Mouse (Mus musculus) kidney, postnatal 14 days (tissue): Measurements from ENCODE around the gene Vmn2r87.
A peak's percentile ranks its signal among the peaks of the same experiment; 100 is the strongest.
"Not testable (repeated sequence)": the region's sequence is repeated elsewhere in the genome, so short reads cannot be mapped to it uniquely, and the experiment has no call there.

Experiments used
- DNase-seq: peaks from one replicate; pipeline ENCODE4 v3.0.0; 2022; ENCODE audit warnings: mixed read lengths

Vmn2r87 gene

GRCm38 (mm10) chr10:130497296-130497695, at the start of gene Vmn2r87:
Gene Vmn2r87 (minus strand): TSS chr10:130497396.
- DNase-seq: no peak

- DNase-seq: peak; percentile 19
Observed at GRCm38 (mm10) chr10:130544331-130544730, 47.1 kb upstream of the Vmn2r87 start.

GRCm38 (mm10) chr10:130541931-130542691, 44.9 kb upstream of the Vmn2r87 start:
- DNase-seq: peak; percentile 83

GRCm38 (mm10) chr10:130536101-130536500, 38.9 kb upstream of the Vmn2r87 start:
- DNase-seq: peak; percentile 42

- no peak for DNase-seq
Observed at GRCm38 (mm10) chr10:130527926-130528325, 30.7 kb upstream of the Vmn2r87 start.

GRCm38 (mm10) chr10:130470311-130470760, 26.9 kb downstream of the Vmn2r87 start:
- peak; percentile 12 for DNase-seq

GRCm38 (mm10) chr10:130455950-130456349, 41.2 kb downstream of the Vmn2r87 start, which contains the start of gene Vmn2r86:
Gene Vmn2r86 (minus strand): TSS chr10:130456050.
- not testable (repeated sequence) for DNase-seq

- no peak for DNase-seq
Observed at GRCm38 (mm10) chr10:130444776-130445175, 52.4 kb downstream of the Vmn2r87 start.

GRCm38 (mm10) chr10:130434185-130434898, 62.9 kb downstream of the Vmn2r87 start:
- DNase-seq: not testable (repeated sequence)

- DNase-seq: not testable (repeated sequence)
Observed at GRCm38 (mm10) chr10:130429603-130430002, 67.6 kb downstream of the Vmn2r87 start, which contains the start of gene Vmn2r85. Gene Vmn2r85 (minus strand): TSS chr10:130429703.

GRCm38 (mm10) chr10:130422368-130422767, 74.8 kb downstream of the Vmn2r87 start:
- DNase-seq: not testable (repeated sequence)
